Mouse (Mus musculus) heart, embryonic 16.5 days (tissue): ENCODE measurements around the gene Socs4. TPM values are rescaled to one million over a fixed set of nuclear protein-coding genes. Genes with fewer than 3 reads are reported as not detected.
A peak's percentile ranks its signal among the peaks of the same experiment; 100 is the strongest.

Experiments
- ATAC-seq: fragments of 200-750 bp; cut with Nextera tagmentation; replicated peaks from 2 replicates; pipeline ENCODE4 v1.8.0; 2017; ENCODE audit warnings: moderate number of reproducible peaks; ENCODE audit not compliant: insufficient read depth, low FRiP score; ENCODE audit errors: extremely low read depth
- H3K27ac ChIP-seq: fragments of 300-500 bp; sonication (generic); 2 replicates; pipeline ENCODE4 v1.5.1; 2014; ENCODE audit warnings: mild to moderate bottlenecking, low read length, control low read depth, moderate library complexity
- H3K27me3 ChIP-seq: fragments of 300-500 bp; sonication (generic); 2 replicates; pipeline ENCODE4 v1.6.1; 2014; ENCODE audit warnings: low read length, mixed read lengths; ENCODE audit not compliant: control insufficient read depth, insufficient read depth
- H3K36me3 ChIP-seq: fragments of 300-500 bp; sonication (generic); 2 replicates; pipeline ENCODE4 v1.6.1; 2014; ENCODE audit not compliant: control insufficient read depth, insufficient read depth
- H3K4me1 ChIP-seq: fragments of 300-500 bp; sonication (generic); 2 replicates; pipeline ENCODE4 v1.6.1; 2014; ENCODE audit warnings: low read length, mixed read lengths; ENCODE audit not compliant: control insufficient read depth, insufficient read depth
- H3K4me2 ChIP-seq: fragments of 300-500 bp; sonication (generic); 2 replicates; pipeline ENCODE4 v1.6.1; 2014; ENCODE audit warnings: low read depth, mild to moderate bottlenecking, control low read depth, low read length
- H3K4me3 ChIP-seq: fragments of 300-500 bp; sonication (generic); 2 replicates; pipeline ENCODE4 v1.5.1; 2014; ENCODE audit warnings: mild to moderate bottlenecking, control low read depth, low read length
- H3K9ac ChIP-seq: fragments of 300-500 bp; sonication (generic); 2 replicates; pipeline ENCODE4 v1.6.1; 2014; ENCODE audit warnings: low read length, control low read depth
- H3K9me3 ChIP-seq: fragments of 300-500 bp; sonication (generic); replicated peaks from 2 replicates; pipeline ENCODE4 v1.6.1; 2016; ENCODE audit warnings: low read length; ENCODE audit not compliant: control insufficient read depth
- whole genome bisulfite sequencing: fragments of 180-500 bp; shearing (Covaris S2); extraction: QIAGEN DNeasy Blood & Tissue Kit; methylation state at CpG from one replicate; pipeline ENCODE4 v1.1.7; 2014; 5-methylcytosine and 5-hydroxymethylcytosine counted together
- polyA plus RNA-seq: library from polyadenylated mRNA; unstranded; fragments of >200 nt; fragmentation: Nextera tagmentation; extraction: Ambion mirVana; gene quantifications from 2 replicates; pipeline ENCODE4 v1.2.1, GENCODE M21; 2015

Socs4 gene
- 2.0 and 2.4 TPM in 2 replicates for polyA plus RNA-seq

DNA sequence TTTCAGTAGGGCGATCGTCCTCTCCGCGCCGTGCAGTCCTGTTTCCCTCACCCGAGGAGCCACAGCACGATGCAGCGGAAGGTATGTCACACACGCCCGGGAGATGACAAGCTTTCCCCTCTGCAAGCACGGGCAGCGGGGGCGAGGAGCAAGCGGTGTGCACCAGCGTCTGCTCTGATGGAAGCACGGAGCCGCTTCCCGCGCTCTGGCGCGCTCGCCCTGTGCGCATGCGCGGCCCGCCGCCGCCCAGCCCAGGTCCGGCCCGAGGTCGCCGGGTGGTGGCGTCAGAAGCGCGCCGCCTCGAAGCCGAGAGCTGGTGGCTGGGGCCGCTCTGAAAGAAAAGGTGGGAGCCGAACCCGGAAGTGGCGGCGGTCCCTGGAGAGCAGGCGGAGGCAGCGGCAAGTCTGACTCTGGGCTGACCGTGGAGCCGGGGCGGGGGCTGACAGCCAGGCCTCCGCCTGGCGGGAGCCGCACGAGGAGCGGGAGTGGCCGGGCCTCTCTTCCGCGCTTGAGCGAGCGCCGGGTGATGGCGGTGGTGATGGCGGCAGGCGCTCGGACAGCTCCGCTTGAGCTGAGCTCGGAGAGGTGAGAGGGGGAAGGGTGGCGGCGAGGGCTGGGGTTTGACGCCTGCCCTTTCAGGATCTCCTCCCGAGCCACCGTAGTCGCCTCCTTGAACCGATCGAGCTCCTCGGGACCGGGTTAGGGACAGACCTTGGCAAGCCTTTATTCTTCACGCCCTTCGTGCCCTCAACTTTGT lies at the start of gene Socs4, which contains the start of gene Wdhd1:
Gene Socs4, plus strand, starts transcription at position 295 of the 757 bp plus-strand sequence.
Gene Wdhd1, minus strand, starts transcription at position 221 of the 757 bp plus-strand sequence.
- peak within 1 kb of the TSS; percentile 96 for H3K9ac ChIP-seq
- H3K27me3 ChIP-seq = no peaks in the 10 kb centered on the region
- H3K9me3 ChIP-seq = no peaks in the 10 kb centered on the region
- peaks cover 11% of the 10 kb centered on the region for H3K4me1 ChIP-seq
- peak; percentile 99 for ATAC-seq
- peak within 1 kb of the TSS; percentile 77 for H3K4me2 ChIP-seq
- peak within 1 kb of the TSS; percentile 96 for H3K4me3 ChIP-seq
- peaks cover 5% of the 10 kb centered on the region; the same call in 1 of the 2 replicates for H3K36me3 ChIP-seq
- peak within 1 kb of the TSS; percentile 97 for H3K27ac ChIP-seq
- WGBS = under 1% methylated on average over 77 of the region's 77 CpGs

- H3K27ac ChIP-seq = peak overlapping the region; percentile 80
- no peak overlapping the region for H3K4me3 ChIP-seq
- no peaks in the 10 kb centered on the region for H3K27me3 ChIP-seq
- H3K4me2 ChIP-seq = 0 out of 2 replicates have a peak overlapping the region, but pooled peaks have one; percentile 11
- WGBS = 50% methylated on average over 11 of the region's 11 CpGs
- ATAC-seq = no peak; the same call in 1 of the 2 replicates
- H3K9me3 ChIP-seq = peaks cover under 1% of the 10 kb centered on the region; the same call in 1 of the 2 replicates
- H3K9ac ChIP-seq = no peak overlapping the region
- no peaks in the 10 kb centered on the region for H3K36me3 ChIP-seq
- peaks cover 3% of the 10 kb centered on the region for H3K4me1 ChIP-seq
Observed at GRCm38 (mm10) chr14:47229796-47230376, 46.8 kb upstream of the Socs4 start.

- Histone ChIP-seq H3K27ac (0 out of 2 replicates have a peak overlapping the region, but pooled peaks have one; percentile 30), H3K9me3 (no peaks in the 10 kb centered on the region; the same call in 1 of the 2 replicates), H3K27me3 (no peaks in the 10 kb centered on the region), H3K4me3 (no peak overlapping the region), H3K4me2 (no peak overlapping the region), H3K9ac (no peak overlapping the region), H3K36me3 (no peaks in the 10 kb centered on the region), H3K4me1 (peaks cover 3% of the 10 kb centered on the region)
- ATAC-seq = no peak
- 26% methylated on average over 2 of the region's 2 CpGs for WGBS
Observed at GRCm38 (mm10) chr14:47233602-47234001, 43.1 kb upstream of the Socs4 start.

DNA sequence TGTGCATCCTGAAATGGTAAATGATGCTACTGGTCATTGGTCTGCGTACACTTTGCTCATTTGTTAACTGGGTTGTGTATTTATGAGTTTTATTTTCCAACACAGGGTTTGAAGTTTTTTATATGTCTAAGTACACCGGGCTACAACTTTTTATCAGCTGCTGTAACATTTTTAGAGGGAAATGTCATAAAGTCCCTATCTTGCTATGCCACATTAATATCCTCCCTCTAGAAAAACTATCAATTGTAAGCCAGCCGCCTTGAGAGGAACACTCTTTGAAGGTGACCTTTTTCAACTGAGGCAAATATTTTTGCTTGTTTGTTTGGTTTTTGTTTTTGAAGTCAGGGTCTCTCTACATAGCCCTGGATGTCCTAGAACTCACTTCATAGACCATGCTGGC lies 42.7 kb upstream of the Socs4 start:
- Histone ChIP-seq H3K4me2 (no peak overlapping the region), H3K9me3 (no peaks in the 10 kb centered on the region; the same call in 1 of the 2 replicates), H3K36me3 (no peaks in the 10 kb centered on the region), H3K9ac (no peak overlapping the region), H3K4me1 (peaks cover 3% of the 10 kb centered on the region), H3K4me3 (no peak overlapping the region), H3K27me3 (no peaks in the 10 kb centered on the region), H3K27ac (no peak overlapping the region)
- 60% methylated on average over 3 of the region's 3 CpGs for WGBS
- no peak for ATAC-seq

DNA sequence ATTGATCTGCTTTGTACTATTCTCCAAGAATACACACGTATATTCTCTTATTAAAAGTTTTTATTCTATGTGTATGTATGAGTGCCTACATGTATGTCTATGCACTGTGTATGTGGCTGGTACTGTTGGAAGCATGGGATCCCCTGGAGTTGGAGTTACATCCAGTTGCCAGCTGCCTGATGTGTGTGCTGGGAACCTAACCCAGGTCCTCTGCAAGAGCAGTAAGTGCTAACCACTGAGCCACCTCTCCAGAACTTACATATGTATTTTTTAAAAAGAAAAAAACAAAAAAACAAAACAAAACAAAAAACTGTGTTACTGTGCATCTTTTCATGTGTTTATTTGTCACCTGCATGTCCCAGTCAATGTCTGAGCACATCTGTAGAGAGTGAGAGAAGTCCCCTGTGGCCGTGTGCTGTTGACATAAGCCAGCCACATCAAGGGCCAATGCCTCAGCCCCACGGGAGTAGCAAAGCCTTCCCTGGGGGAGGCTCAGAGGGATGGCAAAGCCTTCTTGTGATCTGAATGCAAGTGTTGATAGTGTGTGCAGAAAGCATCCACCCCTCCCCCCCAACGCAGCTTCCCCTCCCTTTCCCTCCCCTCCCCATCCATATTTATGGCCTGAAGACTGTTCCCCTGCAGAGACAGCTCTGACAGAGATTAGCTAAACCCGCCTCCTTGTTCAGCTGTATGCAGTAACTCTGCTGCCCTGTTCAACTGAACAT lies 42.0 kb upstream of the Socs4 start:
- Histone ChIP-seq H3K27me3 (no peaks in the 10 kb centered on the region), H3K9me3 (no peaks in the 10 kb centered on the region; the same call in 1 of the 2 replicates), H3K36me3 (no peaks in the 10 kb centered on the region), H3K4me3 (no peak overlapping the region), H3K27ac (no peak overlapping the region), H3K4me1 (peaks cover 3% of the 10 kb centered on the region), H3K9ac (no peak overlapping the region), H3K4me2 (no peak overlapping the region)
- 55% methylated on average over 5 of the region's 5 CpGs for whole genome bisulfite sequencing
- no peak for ATAC-seq

DNA sequence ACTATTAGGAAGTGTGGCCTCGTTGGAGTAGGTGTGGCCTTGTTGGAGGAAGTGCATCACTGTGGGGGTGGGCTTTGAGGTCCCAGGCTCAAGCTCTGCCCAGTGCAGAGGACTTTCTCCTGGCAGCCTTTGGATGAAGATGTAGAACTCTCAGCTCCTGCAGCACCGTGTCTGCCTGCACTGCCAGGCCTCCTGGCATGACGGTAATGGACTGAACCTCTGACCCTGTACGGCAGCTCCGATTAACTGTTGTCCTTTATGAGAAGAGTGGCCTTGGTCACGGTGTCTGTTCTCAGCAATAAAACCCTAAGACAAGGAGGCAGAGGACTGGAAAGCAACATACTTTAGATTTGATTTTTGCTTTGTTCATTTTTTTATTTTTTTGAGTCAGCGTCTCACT lies 40.2 kb upstream of the Socs4 start:
- H3K9me3 ChIP-seq = no peaks in the 10 kb centered on the region; the same call in 1 of the 2 replicates
- H3K27me3 ChIP-seq = no peaks in the 10 kb centered on the region
- H3K27ac ChIP-seq = no peak overlapping the region
- no peak overlapping the region for H3K9ac ChIP-seq
- no peak overlapping the region for H3K4me2 ChIP-seq
- WGBS = 94% methylated on average over 7 of the region's 7 CpGs
- ATAC-seq = no peak
- H3K36me3 ChIP-seq = 0 out of 2 replicates have a peak, but pooled peaks cover 2% of the 10 kb centered on the region
- H3K4me1 ChIP-seq = no peaks in the 10 kb centered on the region; the same call in none of the 2 replicates
- no peak overlapping the region for H3K4me3 ChIP-seq

DNA sequence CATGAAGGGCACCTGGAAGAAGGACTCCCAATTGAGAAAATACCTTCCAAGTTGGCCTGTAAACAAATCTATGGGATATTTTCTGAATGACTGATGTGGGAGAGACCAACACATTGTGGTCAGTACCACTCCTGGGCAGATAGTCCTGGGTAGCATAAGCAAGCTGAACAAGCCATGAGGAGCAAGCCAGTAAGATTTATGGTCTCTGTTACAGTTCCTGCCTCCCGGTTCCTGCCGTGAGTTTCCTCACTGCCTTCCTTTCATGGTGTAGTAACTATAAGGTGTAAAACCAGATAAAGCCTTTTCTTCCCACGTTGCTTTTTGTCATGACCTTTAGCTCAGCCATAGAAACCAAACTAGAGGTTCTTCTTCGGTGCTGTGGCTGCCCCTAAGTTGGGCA lies 39.4 kb upstream of the Socs4 start:
- H3K27me3 ChIP-seq = no peaks in the 10 kb centered on the region
- H3K9me3 ChIP-seq = no peaks in the 10 kb centered on the region; the same call in 1 of the 2 replicates
- no peak overlapping the region for H3K27ac ChIP-seq
- WGBS = 84% methylated on average over 4 of the region's 4 CpGs
- H3K36me3 ChIP-seq = 0 out of 2 replicates have a peak, but pooled peaks cover 3% of the 10 kb centered on the region
- no peak overlapping the region for H3K9ac ChIP-seq
- no peak for ATAC-seq
- H3K4me2 ChIP-seq = no peak overlapping the region
- H3K4me3 ChIP-seq = no peak overlapping the region
- no peaks in the 10 kb centered on the region; the same call in none of the 2 replicates for H3K4me1 ChIP-seq

DNA sequence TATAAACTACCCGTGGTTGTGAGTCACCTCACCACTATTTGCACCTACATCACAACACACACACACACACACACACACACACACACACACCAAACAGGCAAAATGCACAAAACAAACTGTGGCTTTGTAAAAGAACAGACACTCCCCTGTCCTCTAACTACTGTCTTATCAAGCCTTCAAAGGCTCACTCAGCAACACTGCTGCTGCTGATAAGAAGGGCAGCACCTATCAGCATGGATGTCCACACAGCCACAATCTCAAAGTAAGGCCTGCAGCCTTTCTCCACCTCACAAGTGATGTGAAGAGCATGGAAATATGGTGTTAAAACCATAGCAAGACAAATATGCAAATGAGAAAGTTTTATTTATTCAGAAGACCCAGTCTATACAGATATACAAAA lies 36.1 kb upstream of the Socs4 start:
- ATAC-seq = peak; percentile 63
- no peak overlapping the region for H3K9ac ChIP-seq
- no peaks in the 10 kb centered on the region; the same call in 1 of the 2 replicates for H3K4me1 ChIP-seq
- no peak overlapping the region for H3K27ac ChIP-seq
- peaks cover 11% of the 10 kb centered on the region for H3K36me3 ChIP-seq
- 40% methylated on average over 1 of the region's 1 CpGs for WGBS
- no peaks in the 10 kb centered on the region; the same call in 1 of the 2 replicates for H3K9me3 ChIP-seq
- no peak overlapping the region for H3K4me3 ChIP-seq
- no peaks in the 10 kb centered on the region for H3K27me3 ChIP-seq
- no peak overlapping the region for H3K4me2 ChIP-seq
